Mouse (Mus musculus) bone marrow macrophage, adult 2 months (primary cell): ENCODE measurements around the gene Reln.

Source experiments
- CTCF ChIP-seq: IDR thresholded peaks from 2 replicates; pipeline ENCODE4 v1.5.1; 2012; ENCODE audit warnings: low read depth, mild to moderate bottlenecking, low read length, moderate library complexity
- POLR2A ChIP-seq: IDR thresholded peaks from 2 replicates; pipeline ENCODE4 v1.6.1; 2012; ENCODE audit warnings: mild to moderate bottlenecking, low read depth, low read length, borderline replicate concordance

- TF ChIP-seq CTCF: no peak
- TF ChIP-seq POLR2A: no peak
Measured at GRCm38 (mm10) chr5:22009142-22009541, 335.4 kb downstream of the Reln start.
